Mouse (Mus musculus) liver, embryonic 16.5 days (tissue): ENCODE results near the gene Zbtb42. TPM values are rescaled to one million over a fixed set of nuclear protein-coding genes. Genes with fewer than 3 reads are reported as not detected.

Experiments used
- ATAC-seq: fragments of 200-750 bp; cut with Nextera tagmentation; 2 replicates; pipeline ENCODE4 v1.8.0; 2017; ENCODE audit warnings: low read depth, mild to moderate bottlenecking, moderate number of reproducible peaks, moderate library complexity
- H3K27ac ChIP-seq: fragments of 300-500 bp; sonication (generic); 2 replicates; pipeline ENCODE4 v1.5.1; 2014; ENCODE audit warnings: mild to moderate bottlenecking, low read length
- H3K27me3 ChIP-seq: fragments of 300-500 bp; sonication (generic); 2 replicates; pipeline ENCODE4 v1.6.1; 2014; ENCODE audit warnings: low read depth, low read length, mixed read lengths; ENCODE audit not compliant: control insufficient read depth, insufficient read depth
- H3K36me3 ChIP-seq: fragments of 300-500 bp; sonication (generic); 2 replicates; pipeline ENCODE4 v1.6.1; 2014; ENCODE audit warnings: mild to moderate bottlenecking; ENCODE audit not compliant: control insufficient read depth, insufficient read depth
- H3K4me1 ChIP-seq: fragments of 300-500 bp; sonication (generic); 2 replicates; pipeline ENCODE4 v1.6.1; 2014; ENCODE audit warnings: low read depth, low read length, mixed read lengths; ENCODE audit not compliant: control insufficient read depth
- H3K4me2 ChIP-seq: fragments of 300-500 bp; sonication (generic); 2 replicates; pipeline ENCODE4 v1.6.1; 2014; ENCODE audit warnings: low read depth, low read length, mixed read lengths
- H3K4me3 ChIP-seq: fragments of 300-500 bp; sonication (generic); 2 replicates; pipeline ENCODE4 v1.5.1; 2014; ENCODE audit warnings: low read depth, mild to moderate bottlenecking, low read length
- H3K9ac ChIP-seq: fragments of 300-500 bp; sonication (generic); 2 replicates; pipeline ENCODE4 v1.6.1; 2014; ENCODE audit warnings: low read depth, low read length
- H3K9me3 ChIP-seq: fragments of 300-500 bp; sonication (generic); replicated peaks from 2 replicates; pipeline ENCODE4 v1.6.1; 2016; ENCODE audit warnings: low read length; ENCODE audit not compliant: control insufficient read depth
- WGBS: fragments of 180-500 bp; shearing (Covaris S2); extraction: QIAGEN DNeasy Blood & Tissue Kit; methylation state at CpG from one replicate; pipeline ENCODE4 v1.1.7; 2014; ENCODE audit not compliant: insufficient replicate concordance; 5-methylcytosine and 5-hydroxymethylcytosine counted together
- microRNA-seq: library from miRNA; unstranded; fragments of <30 nt; microRNA quantifications from one replicate; pipeline ENCODE4, GENCODE M21; 2016
- polyA plus RNA-seq: library from polyadenylated mRNA; unstranded; fragments of >200 nt; fragmentation: Nextera tagmentation; extraction: Ambion mirVana; gene quantifications from 2 replicates; pipeline ENCODE4 v1.2.1, GENCODE M21; 2015

The Zbtb42 gene
- polyA plus RNA-seq, 1 experiment from 2014 or later: 1.5 TPM

- Histone ChIP-seq H3K27ac (no peak overlapping the region), H3K9me3 (no peaks in the 10 kb centered on the region), H3K4me1 (peaks cover 3% of the 10 kb centered on the region), H3K27me3 (peaks cover 32% of the 10 kb centered on the region), H3K4me3 (no peak overlapping the region), H3K4me2 (no peak overlapping the region), H3K36me3 (no peaks in the 10 kb centered on the region), H3K9ac (no peak overlapping the region)
- WGBS: 71% methylated on average over 11 of the region's 11 CpGs
- no peak for ATAC-seq
Measured at GRCm38 (mm10) chr12:112724077-112724805, 45.6 kb downstream of the Zbtb42 start.

- Histone ChIP-seq H3K4me1 (no peaks in the 10 kb centered on the region; the same call in 1 of the 2 replicates), H3K4me3 (no peak overlapping the region), H3K4me2 (no peak overlapping the region), H3K9me3 (no peaks in the 10 kb centered on the region), H3K9ac (no peak overlapping the region), H3K27me3 (peaks cover 8% of the 10 kb centered on the region), H3K36me3 (no peaks in the 10 kb centered on the region), H3K27ac (no peak overlapping the region)
- 66% methylated on average over 8 of the region's 8 CpGs for WGBS
- ATAC-seq: no peak
Measured at GRCm38 (mm10) chr12:112727801-112728200, 49.2 kb downstream of the Zbtb42 start.

DNA sequence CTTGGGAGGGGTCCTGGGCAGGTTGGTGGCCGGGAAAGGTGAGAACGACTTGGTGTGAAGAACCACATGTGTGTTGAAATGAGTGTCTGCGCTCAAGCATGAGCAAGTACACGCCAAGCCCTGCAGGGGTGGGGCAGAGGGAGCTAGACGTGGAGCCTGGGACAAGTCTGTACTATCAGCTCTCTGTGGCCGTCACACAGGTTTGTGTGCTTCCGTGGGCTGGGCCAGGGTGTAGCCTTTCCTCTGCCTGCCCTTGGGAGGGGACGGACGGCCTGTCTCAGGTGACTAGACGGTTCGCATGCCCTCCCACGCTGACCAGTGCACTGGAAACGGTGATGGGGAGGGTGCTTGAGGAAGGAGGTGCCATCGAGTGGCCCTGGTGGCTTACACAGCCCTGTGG lies 52.2 kb downstream of the Zbtb42 start:
- no peaks in the 10 kb centered on the region for H3K27me3 ChIP-seq
- no peak overlapping the region for H3K9ac ChIP-seq
- 62% methylated on average over 14 of the region's 14 CpGs for WGBS
- H3K27ac ChIP-seq: no peak overlapping the region
- ATAC-seq: no peak
- no peaks in the 10 kb centered on the region for H3K9me3 ChIP-seq
- no peak overlapping the region for H3K4me3 ChIP-seq
- H3K4me2 ChIP-seq: no peak overlapping the region
- H3K36me3 ChIP-seq: no peaks in the 10 kb centered on the region
- no peaks in the 10 kb centered on the region for H3K4me1 ChIP-seq

Small RNA genes within 50 kb of the gene (microRNA-seq; reads per million reads assigned to microRNA genes)
- gene Mir6939: not detected

Other genes with a start within 250 kb of the Zbtb42 start
- 0.04 and 0.09 TPM in 2 replicates for gene A530016L24Rik, start 189.4 kb upstream of the Zbtb42 start, polyA plus RNA-seq
- gene Tmem179, start 162.1 kb upstream of the Zbtb42 start, polyA plus RNA-seq: 0.06 TPM in 1 of 2 replicates, not detected in the other
- gene Inf2, start 90.0 kb upstream of the Zbtb42 start, polyA plus RNA-seq: 1.2 and 2.7 TPM in 2 replicates
- 12.4 and 14.0 TPM in 2 replicates for gene Adssl1, start 58.8 kb upstream of the Zbtb42 start, polyA plus RNA-seq
- 84.7 and 89.5 TPM in 2 replicates for gene Siva1, start 34.1 kb upstream of the Zbtb42 start, polyA plus RNA-seq
- gene Akt1, start 3.9 kb upstream of the Zbtb42 start, polyA plus RNA-seq: 8.6 and 8.9 TPM in 2 replicates
- gene Cep170b, start 41.6 kb downstream of the Zbtb42 start, polyA plus RNA-seq: 2.8 and 3.6 TPM in 2 replicates
- gene Pld4, start 81.8 kb downstream of the Zbtb42 start, polyA plus RNA-seq: 19.4 and 20.3 TPM in 2 replicates
- gene Ahnak2, start 123.8 kb downstream of the Zbtb42 start, polyA plus RNA-seq: 0.08 and 0.26 TPM in 2 replicates
- gene Clba1, start 130.1 kb downstream of the Zbtb42 start, polyA plus RNA-seq: 0.34 and 0.39 TPM in 2 replicates
- gene Cdca4, start 150.6 kb downstream of the Zbtb42 start, polyA plus RNA-seq: 48.9 and 61.7 TPM in 2 replicates
- gene Gpr132, start 189.4 kb downstream of the Zbtb42 start, polyA plus RNA-seq: 0.38 and 0.40 TPM in 2 replicates